ENCODE assay signal across 9 mouse cellular contexts in genomic region chr3:17616439-17617070, GRCm38 (mm10).
DNase-seq lines count a peak whose midpoint lies in the region; ATAC-seq and TF ChIP-seq lines count a peak whose summit lies in the region.
"Had no signal": no experiment of that assay in that cellular context is flagged by ENCODE, and none has a peak within 500 bp of the region (broad histone marks: within the 10 kb centered on the region; RNA-seq: fewer than 3 reads in every experiment).

No protein-coding gene starts in this region.

- no peak for TF ChIP-seq CTCF in midbrain, postnatal 0 days (IDR thresholded peaks at IDR 0.05)

- peak; percentile 8 for DNase-seq in embryonic facial prominence, embryonic 11.5 days (ENCODE audit: low spot score)
- DNase-seq in embryonic facial prominence, embryonic 10.5 days (ENCODE audit: low spot score) = no peak
- DNase-seq in cerebellum, adult 9-11 months = peak; percentile 72
- DNase-seq in heart, postnatal 25 days (ENCODE audit: low spot score) = peak; percentile 28
- DNase-seq in layer of hippocampus, postnatal 36 days = peak; percentile 49 to 62
- DNase-seq in midbrain, postnatal 0 days (ENCODE audit: low spot score) = peak; percentile 94
- no peak for DNase-seq in spleen, postnatal 36 days (ENCODE audit: low spot score in 2 of 2)
- DNase-seq in urinary bladder, postnatal 10 days (ENCODE audit: low spot score) = no peak

- no peak overlapping the region for H3K4me3 ChIP-seq in embryonic facial prominence, embryonic 11.5 days (ENCODE audit: low read depth, low read length)
- no peak overlapping the region for H3K4me3 ChIP-seq in embryonic facial prominence, embryonic 10.5 days
- no peak overlapping the region for H3K4me3 ChIP-seq in midbrain, postnatal 0 days (ENCODE audit: low read depth, low read length)
- H3K4me3 ChIP-seq: limb, embryonic 13.5 days had no signal

- H3K9ac ChIP-seq in embryonic facial prominence, embryonic 11.5 days (replicated peaks; ENCODE audit: low read length) = no peak overlapping the region
- H3K9ac ChIP-seq in midbrain, postnatal 0 days (replicated peaks; ENCODE audit: low read length, poor library complexity, severe bottlenecking) = no peak overlapping the region
- H3K9ac ChIP-seq: limb, embryonic 13.5 days had no signal

- no peaks in the 10 kb centered on the region for H3K4me1 ChIP-seq in embryonic facial prominence, embryonic 11.5 days (ENCODE audit: control insufficient read depth, insufficient read depth, low read length)
- H3K4me1 ChIP-seq in embryonic facial prominence, embryonic 10.5 days = peaks cover 7% of the 10 kb centered on the region; the same call in 1 of the 2 replicates
- H3K4me1 ChIP-seq in midbrain, postnatal 0 days (ENCODE audit: insufficient read depth, low read length) = peaks cover 3% of the 10 kb centered on the region; the same call in 1 of the 2 replicates
- H3K4me1 ChIP-seq: limb, embryonic 13.5 days had no signal

- H3K9me3 ChIP-seq in embryonic facial prominence, embryonic 11.5 days (replicated peaks; ENCODE audit: control insufficient read depth, low read length) = no peaks in the 10 kb centered on the region
- no peaks in the 10 kb centered on the region for H3K9me3 ChIP-seq in embryonic facial prominence, embryonic 10.5 days
- no peaks in the 10 kb centered on the region for H3K9me3 ChIP-seq in midbrain, postnatal 0 days (ENCODE audit: low read length)
- H3K9me3 ChIP-seq: limb, embryonic 13.5 days had no signal

- peak; percentile 44; the same call in 1 of the 2 replicates for ATAC-seq in embryonic facial prominence, embryonic 11.5 days (replicated peaks; ENCODE audit: insufficient number of reproducible peaks, low FRiP score, low TSS enrichment, low read depth)
- ATAC-seq in midbrain, postnatal 0 days (ENCODE audit: low FRiP score) = peak; percentile 56

- no peaks in the 10 kb centered on the region for H3K36me3 ChIP-seq in embryonic facial prominence, embryonic 11.5 days (replicated peaks; ENCODE audit: control insufficient read depth, insufficient read depth, low read depth, low read length)
- no peaks in the 10 kb centered on the region for H3K36me3 ChIP-seq in embryonic facial prominence, embryonic 10.5 days (replicated peaks)
- no peaks in the 10 kb centered on the region for H3K36me3 ChIP-seq in midbrain, postnatal 0 days (ENCODE audit: insufficient read depth, low read length)
- H3K36me3 ChIP-seq: limb, embryonic 13.5 days had no signal

- H3K27ac ChIP-seq in embryonic facial prominence, embryonic 11.5 days (replicated peaks; ENCODE audit: low read depth, low read length) = no peak overlapping the region
- no peak overlapping the region for H3K27ac ChIP-seq in embryonic facial prominence, embryonic 10.5 days (replicated peaks)
- H3K27ac ChIP-seq in midbrain, postnatal 0 days (ENCODE audit: low read depth, low read length) = no peak overlapping the region; the same call in 1 of the 2 replicates
- H3K27ac ChIP-seq: limb, embryonic 13.5 days had no signal

- WGBS in embryonic facial prominence, embryonic 11.5 days = 61% methylated on average over 2 of the region's 2 CpGs
- 77% methylated on average over 2 of the region's 2 CpGs for WGBS in embryonic facial prominence, embryonic 10.5 days
- 50% methylated on average over 2 of the region's 2 CpGs for WGBS in midbrain, postnatal 0 days

- intact Hi-C loops in heart, postnatal 25 days (cut with DNase I) = loop anchor here (10.0 kb wide), 1 partner anchor 752 kb away; no protein-coding TSS in a partner anchor

- H3K4me2 ChIP-seq in embryonic facial prominence, embryonic 11.5 days (ENCODE audit: low read depth, low read length) = no peak overlapping the region
- no peak overlapping the region for H3K4me2 ChIP-seq in midbrain, postnatal 0 days (ENCODE audit: low read depth, low read length, poor library complexity, severe bottlenecking)
- H3K4me2 ChIP-seq: limb, embryonic 13.5 days had no signal

- H3K27me3 ChIP-seq in embryonic facial prominence, embryonic 11.5 days (ENCODE audit: control insufficient read depth, insufficient read depth, low read length) = no peaks in the 10 kb centered on the region
- no peaks in the 10 kb centered on the region for H3K27me3 ChIP-seq in embryonic facial prominence, embryonic 10.5 days (replicated peaks; ENCODE audit: low read depth, poor library complexity, severe bottlenecking)
- H3K27me3 ChIP-seq in midbrain, postnatal 0 days (ENCODE audit: insufficient read depth, low read length) = no peaks in the 10 kb centered on the region
- H3K27me3 ChIP-seq: limb, embryonic 13.5 days had no signal

Comparison
In these comparisons a context has a peak if more than half of its experiments do, and no peak if none do; other contexts are left out.
1. DNase-seq: peak in embryonic facial prominence, embryonic 11.5 days (single experiment), cerebellum, adult 9-11 months (single experiment), heart, postnatal 25 days (single experiment), layer of hippocampus, postnatal 36 days (2 of 2) and midbrain, postnatal 0 days (single experiment); none in embryonic facial prominence, embryonic 10.5 days (single experiment), spleen, postnatal 36 days (0 of 2) and urinary bladder, postnatal 10 days (single experiment).